Mouse (Mus musculus) ES-CJ7 (cell line): Measurements from ENCODE around the gene Fam163a.

Source experiments
- DNase-seq: peaks from one replicate; pipeline ENCODE4 v3.0.0; 2011; ENCODE audit warnings: low read depth, low spot score

The Fam163a gene

DNA sequence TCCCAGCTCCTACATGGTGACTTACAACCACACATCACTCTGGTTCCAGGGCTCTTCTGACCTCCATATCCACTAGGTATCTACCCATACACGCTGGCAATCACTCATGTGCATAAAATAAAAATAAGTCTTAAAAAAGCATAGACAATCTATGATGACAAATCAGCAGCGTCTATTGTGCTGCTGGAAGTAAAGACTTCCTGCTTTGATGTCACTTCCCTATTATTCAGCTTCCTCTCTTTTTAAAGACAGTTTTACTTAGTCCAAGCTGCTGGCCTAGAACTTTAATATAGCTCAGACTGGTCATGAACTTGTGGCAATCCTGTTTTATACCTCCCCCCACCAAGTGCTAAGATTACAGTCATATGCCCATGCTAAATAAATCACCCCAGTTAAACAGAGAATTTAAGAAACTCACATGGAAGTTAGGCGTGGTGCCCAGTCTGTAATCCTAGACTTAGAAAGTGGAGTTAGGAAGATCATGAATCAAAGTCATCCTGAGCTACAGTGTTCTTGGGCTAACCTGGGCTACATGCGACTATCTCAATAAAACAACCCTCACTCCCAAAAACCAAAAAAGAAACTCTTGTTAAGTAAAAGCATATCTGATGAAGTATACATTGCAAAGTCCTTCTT is 176.4 kb downstream of the Fam163a start:
- no peak for DNase-seq

DNA sequence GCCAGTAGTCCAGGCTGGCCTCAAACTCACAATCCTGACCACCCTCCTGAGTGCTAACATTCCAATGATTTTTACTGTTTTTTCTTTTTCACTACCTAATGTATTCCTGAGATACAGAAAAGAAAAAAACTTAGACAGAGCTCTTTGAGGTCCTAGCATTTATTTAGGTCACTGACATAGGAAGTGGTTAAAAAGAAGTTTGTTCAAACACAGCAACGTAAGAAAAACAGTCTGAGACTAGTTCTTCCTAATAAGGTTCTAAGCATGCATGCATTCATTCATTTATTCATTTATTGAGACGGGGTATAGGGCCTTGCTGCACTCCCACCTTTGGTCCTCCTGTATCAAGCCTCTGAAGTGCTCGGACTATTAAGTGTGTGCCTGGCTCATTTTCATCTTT is 177.0 kb downstream of the Fam163a start:
- DNase-seq: no peak
